Mouse (Mus musculus): ENCODE data around the gene Fam234b.

Fam234b gene

DNA sequence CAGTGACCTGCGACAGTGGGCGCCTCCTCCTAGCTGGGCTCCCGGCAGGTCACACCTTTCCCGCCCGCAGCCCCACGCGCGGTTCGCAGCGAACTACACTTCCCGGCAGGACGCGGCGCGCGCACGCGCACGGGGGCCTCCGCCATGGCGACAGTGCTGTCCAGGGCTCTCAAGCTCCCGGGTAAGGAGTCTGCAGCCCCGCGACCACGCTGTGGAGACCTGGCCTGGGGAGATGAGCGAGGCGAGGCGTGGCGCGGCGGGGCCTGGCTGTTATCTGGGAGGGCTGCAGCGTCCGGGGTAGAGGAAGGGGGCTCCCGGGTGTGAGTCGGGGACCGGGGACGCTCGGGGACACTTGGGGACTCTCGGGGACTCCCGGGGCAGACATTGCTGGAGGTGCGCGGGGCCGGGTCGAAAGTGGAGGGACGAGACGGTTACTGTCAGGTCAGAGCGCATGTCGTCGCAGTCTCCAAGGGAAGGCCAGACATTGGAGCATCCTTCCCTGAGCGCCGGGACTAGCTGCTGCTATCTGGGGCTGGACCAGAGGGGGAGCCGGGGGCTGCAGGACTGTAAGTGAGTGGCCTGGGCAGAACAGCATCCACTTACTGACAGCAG, at the start of gene Fam234b, which contains the start of gene Hebp1:
Fam234b (plus strand) TSS at position 57 of the 612 bp plus-strand sequence.
Hebp1 (minus strand) TSS at position 102 of the 612 bp plus-strand sequence.
- DNase-seq (ENCODE audit: low spot score), result peak; percentile 81

- DNase-seq (ENCODE audit: low spot score), result peak; percentile 54
Observed at GRCm38 (mm10) chr6:135148506-135148905, 49.3 kb upstream of the Fam234b start.

DNA sequence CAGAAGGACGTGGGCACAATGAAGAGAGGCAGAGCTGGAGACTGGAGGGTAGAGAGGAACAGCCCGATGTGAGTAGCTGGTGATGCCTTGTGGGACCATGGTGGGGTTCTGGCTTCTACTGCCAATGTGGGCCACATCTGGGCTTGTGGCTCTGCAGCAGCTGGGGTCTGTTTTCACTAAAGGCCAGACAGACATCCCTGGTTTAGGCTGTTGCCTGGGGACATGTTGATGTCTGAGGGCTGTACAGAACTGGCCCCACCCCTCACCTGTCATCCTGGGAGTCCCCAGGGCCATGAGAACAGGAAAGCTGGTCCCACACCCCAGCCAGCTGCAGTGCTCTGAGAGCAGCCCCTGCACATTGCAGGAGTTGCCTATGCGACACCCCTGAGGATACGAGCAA, 48.6 kb upstream of the Fam234b start:
- no peak for DNase-seq (ENCODE audit: low spot score)

- no peak for DNase-seq (ENCODE audit: low spot score)
Observed at GRCm38 (mm10) chr6:135149722-135150121, 48.1 kb upstream of the Fam234b start.

DNA sequence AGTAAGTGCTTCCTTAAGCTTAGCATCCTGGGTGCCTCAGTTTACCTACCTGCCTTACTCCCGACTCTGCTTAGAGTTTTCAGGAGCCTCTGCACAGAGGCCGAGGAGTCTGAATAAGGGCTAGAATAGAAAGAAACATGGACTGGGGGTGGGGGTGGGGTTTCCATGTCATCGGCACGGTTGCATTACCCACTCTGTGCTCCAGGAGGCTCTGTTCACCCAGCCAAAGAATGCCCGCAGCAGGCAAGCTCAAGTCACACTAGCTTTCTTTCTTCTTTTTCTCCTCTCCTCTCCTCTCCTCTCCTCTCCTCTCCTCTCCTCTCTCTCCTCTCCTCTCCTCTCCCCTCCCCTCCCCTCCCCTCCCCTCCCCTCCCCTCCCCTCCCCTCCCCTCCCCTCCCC, 47.5 kb upstream of the Fam234b start:
- DNase-seq (ENCODE audit: low spot score), result peak; percentile 55

DNA sequence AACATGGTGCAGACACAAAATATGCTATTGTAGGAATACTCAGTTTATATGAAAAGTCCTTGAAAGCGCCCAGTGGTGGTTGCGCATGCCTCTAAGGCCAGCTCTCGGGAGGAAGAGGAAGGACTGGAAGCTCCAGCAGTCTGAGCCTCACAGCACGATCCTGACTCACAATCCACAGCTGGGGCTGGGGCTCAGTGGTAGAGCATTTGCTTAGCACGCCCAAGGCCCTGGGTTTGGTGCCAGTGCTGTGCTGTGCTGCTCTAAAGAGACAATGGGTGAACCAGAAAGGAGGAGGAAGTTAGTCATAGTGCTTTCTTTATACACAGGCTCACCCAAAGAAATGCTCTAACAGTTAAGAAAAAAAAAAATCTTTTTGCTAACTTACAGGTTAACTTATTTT, 44.1 kb upstream of the Fam234b start:
- no peak for DNase-seq (ENCODE audit: low spot score)

- DNase-seq (ENCODE audit: low spot score), result no peak
Observed at GRCm38 (mm10) chr6:135156597-135156996, 41.2 kb upstream of the Fam234b start.

GRCm38 (mm10) chr6:135157496-135157895, 40.3 kb upstream of the Fam234b start:
- DNase-seq (ENCODE audit: low spot score), result peak; percentile 16

DNA sequence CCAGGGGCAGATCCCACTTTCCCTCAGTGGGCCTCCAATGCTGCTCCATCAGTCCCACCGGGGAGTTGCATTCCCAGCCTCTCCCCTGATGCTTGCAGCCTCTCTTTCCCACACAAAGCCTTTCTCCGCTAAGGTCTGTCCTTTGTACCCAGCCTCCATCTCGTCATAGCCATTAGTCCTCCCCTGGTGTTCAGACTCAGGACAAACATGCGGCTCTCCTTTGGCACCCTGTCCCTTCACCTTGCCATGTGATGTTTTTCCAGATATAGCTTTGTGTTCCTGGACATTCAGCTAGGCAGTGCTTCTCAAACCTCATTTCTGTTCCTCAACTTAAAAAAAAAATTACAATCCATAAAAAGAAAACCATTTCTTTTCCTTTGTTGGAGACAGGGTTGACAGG, 39.3 kb upstream of the Fam234b start:
- DNase-seq (ENCODE audit: low spot score), result no peak

- no peak for DNase-seq (ENCODE audit: low spot score)
Observed at GRCm38 (mm10) chr6:135161356-135161755, 36.4 kb upstream of the Fam234b start.

- no peak for DNase-seq (ENCODE audit: low spot score)
Observed at GRCm38 (mm10) chr6:135162311-135162710, 35.5 kb upstream of the Fam234b start.

GRCm38 (mm10) chr6:135162861-135163260, 34.9 kb upstream of the Fam234b start:
- no peak for DNase-seq (ENCODE audit: low spot score)

- no peak for DNase-seq (ENCODE audit: low spot score)
Observed at GRCm38 (mm10) chr6:135165191-135165590, 32.6 kb upstream of the Fam234b start.

GRCm38 (mm10) chr6:135165706-135166105, 32.1 kb upstream of the Fam234b start:
- no peak for DNase-seq (ENCODE audit: low spot score)

GRCm38 (mm10) chr6:135166262-135166661, 31.5 kb upstream of the Fam234b start:
- DNase-seq (ENCODE audit: low spot score), result no peak

DNA sequence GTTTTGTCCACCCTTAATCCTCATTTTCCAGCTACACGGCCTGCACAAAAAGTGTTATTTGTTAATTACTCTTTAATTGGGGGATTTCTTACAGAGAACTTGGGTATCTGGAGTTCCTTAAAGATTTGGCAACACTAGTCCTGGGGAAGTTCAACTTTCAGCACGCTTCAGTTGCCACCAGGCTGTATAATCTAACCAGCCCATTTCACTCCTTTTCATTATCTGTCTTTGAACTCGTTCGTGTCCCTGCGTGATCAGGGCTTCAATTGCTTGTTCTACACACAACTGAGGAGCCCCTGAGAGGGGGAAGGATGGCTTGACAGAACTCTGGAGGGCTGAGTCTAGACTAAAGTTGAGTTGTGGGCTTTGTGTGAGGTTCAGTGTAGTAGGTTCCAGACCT, 31.1 kb upstream of the Fam234b start:
- DNase-seq (ENCODE audit: low spot score), result no peak

DNA sequence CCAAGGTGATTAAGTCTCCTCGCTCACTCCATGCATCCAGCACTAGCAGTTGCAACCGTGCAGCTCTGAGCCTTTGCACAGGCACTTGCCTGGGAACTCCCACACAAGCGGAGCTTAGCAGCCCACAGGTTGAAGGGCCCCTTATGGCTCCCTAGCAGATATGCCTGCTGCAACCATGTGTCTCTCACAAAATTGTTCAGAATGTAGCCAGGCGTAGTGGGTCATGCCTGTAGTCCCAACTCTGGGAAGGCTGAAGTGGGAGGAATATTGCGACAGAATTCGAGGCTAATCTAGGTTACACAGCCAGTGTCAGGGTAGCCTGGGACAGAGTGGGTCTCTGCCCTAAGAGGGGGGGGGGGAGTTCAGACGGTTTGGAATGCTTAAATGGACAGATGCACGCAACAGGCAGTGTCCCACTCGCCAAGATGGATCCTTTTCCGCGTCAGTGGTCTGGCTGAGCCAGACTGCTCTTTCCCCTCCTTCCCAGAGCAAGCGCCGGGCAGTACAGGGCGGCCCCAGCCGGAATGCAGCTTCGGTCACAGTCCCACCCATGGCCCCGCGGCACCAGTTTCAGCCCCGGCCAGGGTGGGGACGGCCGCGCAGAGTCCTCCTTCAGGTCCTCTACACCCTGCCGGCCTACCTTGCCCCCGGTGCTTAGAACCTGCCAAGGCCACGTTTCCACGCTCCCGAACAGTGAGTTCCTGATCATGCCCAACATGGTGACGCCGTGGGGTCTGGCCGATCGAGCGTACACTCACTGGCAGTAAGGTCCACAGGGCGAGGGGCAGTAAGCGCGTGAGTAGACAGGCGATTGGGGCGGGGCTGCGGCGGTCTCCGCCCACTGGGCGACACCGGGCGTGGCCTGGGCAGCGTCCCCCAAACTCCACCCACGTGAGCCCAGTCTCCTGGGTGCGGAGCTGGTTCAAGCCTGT, 30.1 kb upstream of the Fam234b start:
- DNase-seq (ENCODE audit: low spot score), result peak; percentile 81

DNA sequence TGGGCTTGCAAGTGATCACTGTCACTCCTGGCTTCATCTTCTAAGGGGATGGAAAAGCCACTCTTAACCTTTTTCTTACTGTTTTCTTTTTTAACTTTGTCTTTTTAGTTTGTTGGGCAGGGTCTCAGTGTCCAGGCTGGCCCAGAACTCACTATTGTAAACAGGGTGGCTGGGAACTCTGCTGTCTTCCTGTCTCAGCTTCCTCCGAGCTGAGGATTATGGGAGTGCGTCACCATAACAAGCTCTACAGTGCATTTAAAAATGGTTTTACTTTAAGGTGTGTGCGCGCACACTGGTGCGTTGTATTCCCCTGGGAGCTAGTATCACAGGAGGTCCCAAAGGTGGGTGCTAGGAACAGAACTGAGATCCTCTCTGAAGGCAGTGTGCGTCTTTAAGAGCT, 29.3 kb upstream of the Fam234b start:
- DNase-seq (ENCODE audit: low spot score), result no peak

DNA sequence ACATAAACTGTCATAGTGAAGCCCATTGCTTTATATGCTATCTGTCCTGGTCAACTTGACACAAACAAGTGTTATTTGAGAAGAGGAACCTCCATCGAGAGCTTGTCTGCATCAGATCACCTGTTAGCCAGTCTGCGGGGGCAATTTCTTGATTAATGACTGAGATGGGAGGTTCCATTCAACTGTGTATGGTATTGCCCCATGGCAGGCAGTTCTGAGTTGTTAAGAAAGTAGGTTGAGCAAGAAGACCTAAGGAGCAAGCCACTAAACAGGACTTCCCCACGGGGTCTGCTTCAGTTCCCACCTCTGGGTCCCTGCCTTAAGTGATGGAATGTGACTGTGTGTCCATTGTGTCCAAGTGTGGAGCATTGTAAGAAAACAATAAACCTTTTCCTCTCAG, 28.5 kb upstream of the Fam234b start:
- no peak for DNase-seq (ENCODE audit: low spot score)

- no peak for DNase-seq (ENCODE audit: low spot score)
Observed at GRCm38 (mm10) chr6:135171736-135172135, 26.0 kb upstream of the Fam234b start.

GRCm38 (mm10) chr6:135175014-135175413, 22.8 kb upstream of the Fam234b start:
- DNase-seq (ENCODE audit: low spot score), result no peak

- DNase-seq (ENCODE audit: low spot score), result no peak
Observed at GRCm38 (mm10) chr6:135177271-135177670, 20.5 kb upstream of the Fam234b start.

DNA sequence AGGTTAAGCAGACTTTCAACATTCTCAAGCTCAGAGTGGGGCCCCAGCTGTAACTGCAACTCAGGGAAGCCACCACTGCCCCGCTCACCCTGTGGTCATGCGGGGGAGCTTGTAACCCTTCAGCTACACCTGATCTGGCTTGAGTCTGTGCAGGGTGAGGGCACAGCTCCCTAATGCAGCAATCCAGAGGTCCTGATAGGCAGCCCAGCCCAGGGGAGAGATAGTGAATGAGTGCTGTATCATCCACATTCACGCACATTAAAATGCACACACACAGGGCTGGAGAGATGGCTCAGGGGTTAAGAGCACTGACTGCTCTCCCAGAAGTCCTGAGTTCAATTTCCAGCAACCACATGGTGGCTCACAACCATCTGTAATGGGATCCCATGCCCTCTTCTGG, 19.2 kb upstream of the Fam234b start:
- DNase-seq (ENCODE audit: low spot score), result no peak
